Mouse (Mus musculus) lung, adult 2 months (tissue): Measurements from ENCODE around the gene Gm49387. TPM values are rescaled to one million over a fixed set of nuclear protein-coding genes. Genes with fewer than 3 reads are reported as not detected.
"Not testable (repeated sequence)": the region's sequence is repeated elsewhere in the genome, so short reads cannot be mapped to it uniquely, and the experiment has no call there.

Source experiments
- DNase-seq: peaks from one replicate; pipeline ENCODE4 v3.0.0; 2022
- H3K4me1 ChIP-seq: fragments of 200-500 bp; 2 replicates; pipeline ENCODE4 v1.6.1; 2011; ENCODE audit warnings: low read length; ENCODE audit not compliant: control insufficient read depth, insufficient read depth
- H3K4me3 ChIP-seq: fragments of 200-500 bp; replicated peaks from 2 replicates; pipeline ENCODE3; 2011; ENCODE audit warnings: low read depth, mild to moderate bottlenecking, control low read depth, low read length; ENCODE audit errors: extremely low read depth
- CTCF ChIP-seq: fragments of 200-500 bp; IDR thresholded peaks from 2 replicates; pipeline ENCODE4 v1.5.1; 2011; ENCODE audit warnings: mild to moderate bottlenecking, low read length, control low read depth; ENCODE audit not compliant: insufficient read depth
- POLR2A ChIP-seq: fragments of 200-500 bp; IDR thresholded peaks from 2 replicates; pipeline ENCODE4 v1.6.1; 2011; ENCODE audit warnings: low read depth, mild to moderate bottlenecking, control low read depth, low read length, borderline replicate concordance; ENCODE audit errors: extremely low read depth
- WGBS: fragments of 180-500 bp; shearing (Covaris S2); methylation state at CpG from one replicate; pipeline ENCODE4 v1.1.7; 2018; 5-methylcytosine and 5-hydroxymethylcytosine counted together
- polyA plus RNA-seq: library from polyadenylated mRNA; depleted of rRNA; stranded (reverse); fragments of >200 nt; gene quantifications from 2 replicates; pipeline ENCODE4 v1.2.3, GENCODE M21; 2012

The Gm49387 gene
- polyA plus RNA-seq, 1 experiment = not detected

DNA sequence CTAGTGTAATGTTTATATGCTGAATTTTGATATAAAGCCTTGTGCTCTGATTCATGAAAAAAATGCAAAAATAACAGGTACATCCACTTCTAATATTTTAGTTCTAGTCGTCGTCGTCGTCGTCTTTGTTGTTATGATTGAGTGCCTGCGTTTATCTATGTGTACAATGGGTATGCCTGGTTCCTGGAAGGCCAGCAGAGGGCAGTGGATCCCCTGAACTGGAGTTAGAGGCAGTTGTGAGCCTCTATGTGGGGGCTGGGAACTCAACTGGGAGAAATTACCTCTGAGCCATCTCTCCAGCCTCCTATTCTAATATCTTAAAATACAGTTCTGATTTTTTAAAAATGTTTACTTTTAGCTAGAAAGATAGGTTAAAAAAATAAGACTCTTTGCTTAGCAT, 35.2 kb downstream of the Gm49387 start:
- Histone ChIP-seq H3K4me3 (no peak overlapping the region), H3K4me1 (no peaks in the 10 kb centered on the region)
- 58% methylated on average over 6 of the region's 6 CpGs for WGBS
- DNase-seq = no peak
- TF ChIP-seq POLR2A (no peak), CTCF (peak; percentile 24; the same call in 1 of the 2 replicates)

DNA sequence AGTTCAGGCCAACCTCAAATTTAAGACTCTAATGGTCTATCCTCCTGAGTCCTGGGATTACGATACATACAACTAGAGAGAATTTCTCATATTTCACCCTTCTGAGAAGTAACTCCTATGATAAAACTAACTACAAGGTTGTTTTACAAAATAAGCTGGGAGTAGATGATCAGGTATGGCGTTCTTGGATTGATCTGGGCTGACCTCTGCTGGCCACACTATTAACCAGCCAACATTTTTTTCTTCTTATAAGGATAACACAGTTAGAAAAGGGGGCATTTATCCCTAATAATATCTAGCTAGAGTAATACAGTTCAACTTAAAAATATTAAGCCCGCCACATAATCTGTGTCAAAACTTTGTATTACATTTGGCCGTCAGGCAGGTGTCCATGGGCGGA, 35.8 kb downstream of the Gm49387 start:
- 76% methylated on average over 5 of the region's 5 CpGs for WGBS
- TF ChIP-seq CTCF (no peak), POLR2A (no peak)
- Histone ChIP-seq H3K4me1 (no peaks in the 10 kb centered on the region), H3K4me3 (no peak overlapping the region)
- DNase-seq = no peak

DNA sequence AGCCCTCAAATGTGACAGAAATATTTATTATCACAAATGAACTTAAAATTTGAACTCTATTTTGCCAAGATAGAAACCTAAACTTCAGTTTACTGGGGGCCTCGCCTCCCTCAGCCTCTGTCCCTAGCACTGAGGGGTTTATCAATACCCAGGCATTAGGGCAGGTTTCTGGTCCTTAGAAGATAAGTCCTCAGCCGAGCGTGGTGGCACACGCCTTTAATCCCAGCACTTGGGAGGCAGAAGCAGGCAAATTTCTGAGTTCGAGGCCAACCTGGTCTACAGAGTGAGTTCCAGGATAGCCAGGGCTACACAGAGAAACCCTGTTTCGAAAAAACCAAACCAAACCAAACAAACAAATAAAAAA, 38.1 kb downstream of the Gm49387 start:
- not testable (repeated sequence) for H3K4me1 ChIP-seq, DNase-seq, H3K4me3 ChIP-seq
- WGBS = 83% methylated on average over 6 of the region's 6 CpGs

DNA sequence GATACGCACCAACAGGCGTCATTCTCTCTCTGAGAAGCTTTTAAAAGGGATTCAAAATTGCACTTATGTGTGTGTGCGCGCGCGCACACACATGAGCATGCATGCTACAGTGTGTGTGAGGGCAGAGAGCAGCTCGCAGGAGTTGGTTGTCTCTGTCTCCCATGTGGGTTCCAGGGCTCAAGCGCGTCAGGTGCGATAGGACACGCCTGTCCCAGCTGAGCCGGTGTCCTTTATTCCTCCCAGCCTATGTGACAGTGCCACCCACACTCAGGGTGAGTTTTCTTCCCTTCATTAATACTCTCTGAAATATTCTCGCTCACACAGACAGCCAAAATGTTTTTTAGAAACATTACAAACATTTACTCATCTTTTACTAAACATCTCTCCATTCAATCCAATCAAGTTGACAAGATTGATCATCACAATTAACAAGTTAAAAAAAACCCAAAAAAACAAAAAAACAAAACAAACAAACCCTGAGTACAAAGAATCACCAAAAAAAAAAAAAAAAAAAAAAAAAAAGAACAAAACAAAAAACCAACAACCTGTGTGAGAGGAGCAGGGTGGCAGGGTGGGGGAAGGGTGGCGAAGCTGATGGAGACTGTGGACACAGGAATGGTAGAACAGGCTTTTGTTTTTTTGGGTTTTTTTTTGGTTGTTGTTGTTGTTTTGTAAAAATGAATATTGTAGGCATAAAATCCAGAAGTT, 38.6 kb downstream of the Gm49387 start:
- H3K4me1 ChIP-seq = no peaks in the 10 kb centered on the region
- H3K4me3 ChIP-seq = no peak overlapping the region
- WGBS = 94% methylated on average over 14 of the region's 14 CpGs
- no peak for DNase-seq
- TF ChIP-seq POLR2A = no peak
- no peak for TF ChIP-seq CTCF

DNA sequence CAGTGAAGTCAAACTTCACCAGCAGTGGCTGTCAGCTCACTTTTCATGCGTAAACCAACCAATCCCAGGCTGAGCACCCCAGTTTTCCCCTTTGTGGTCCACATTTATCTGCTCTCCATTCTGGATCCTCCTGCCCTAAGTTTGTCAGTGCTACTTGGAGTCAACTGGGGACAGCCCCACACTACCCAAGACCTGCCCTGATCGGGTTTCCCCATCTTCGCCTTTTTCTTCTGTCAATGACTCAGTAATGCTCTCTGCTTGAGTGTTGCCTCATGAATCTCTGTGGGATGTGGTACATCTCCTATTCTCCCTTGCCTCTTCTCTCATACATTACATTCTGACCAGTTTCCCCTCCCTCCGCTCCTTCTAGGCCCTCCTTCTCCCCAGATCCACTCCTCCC, 43.2 kb downstream of the Gm49387 start:
- TF ChIP-seq POLR2A (no peak), CTCF (no peak)
- Histone ChIP-seq H3K4me1 (no peaks in the 10 kb centered on the region), H3K4me3 (no peak overlapping the region)
- no peak for DNase-seq
- WGBS = 91% methylated on average over 4 of the region's 4 CpGs

DNA sequence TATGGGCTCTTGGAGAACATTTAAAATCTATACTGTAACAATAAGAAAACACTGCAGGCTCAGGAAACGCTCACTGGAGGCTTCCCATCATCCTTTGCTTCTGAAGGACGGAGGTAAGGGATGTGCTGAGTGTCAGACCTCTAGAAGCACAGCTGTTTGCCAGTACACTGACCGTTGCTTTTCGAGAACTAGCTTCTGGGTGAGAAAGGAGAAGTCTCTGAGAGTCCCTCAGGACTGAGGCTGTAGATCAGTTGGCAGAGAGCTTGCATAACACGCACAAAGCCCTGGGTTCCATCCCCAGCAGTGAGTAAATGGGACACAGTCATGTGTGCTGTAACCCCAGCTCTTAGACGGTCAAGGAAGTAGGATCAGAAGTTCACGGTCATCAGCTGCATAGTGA, 44.3 kb downstream of the Gm49387 start:
- no peak for DNase-seq
- no peak overlapping the region for H3K4me3 ChIP-seq
- WGBS = 61% methylated on average over 7 of the region's 7 CpGs
- TF ChIP-seq CTCF = no peak
- TF ChIP-seq POLR2A = no peak
- H3K4me1 ChIP-seq = no peaks in the 10 kb centered on the region

DNA sequence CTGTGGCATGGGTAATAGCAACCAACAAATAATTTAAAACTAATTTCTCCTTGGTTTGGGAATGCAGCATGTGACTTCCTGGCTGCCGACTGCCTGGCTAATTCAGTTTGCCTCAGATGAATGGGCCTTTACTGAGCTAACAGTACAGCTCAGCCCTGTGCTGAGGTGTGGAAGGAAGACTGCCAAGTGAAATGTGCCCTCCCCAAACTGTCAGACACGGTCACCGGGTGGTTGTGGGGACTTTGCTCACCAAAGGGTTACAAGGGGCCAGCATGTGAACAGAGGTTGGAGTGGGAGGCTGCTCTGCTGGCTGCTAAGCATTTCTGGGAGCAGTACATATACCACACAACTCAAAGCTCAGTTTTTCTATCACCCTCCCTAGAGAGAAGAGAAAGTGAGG, 46.0 kb downstream of the Gm49387 start:
- DNase-seq = no peak
- TF ChIP-seq POLR2A = no peak
- WGBS = 47% methylated on average over 3 of the region's 3 CpGs
- no peak overlapping the region for H3K4me3 ChIP-seq
- H3K4me1 ChIP-seq = no peaks in the 10 kb centered on the region

DNA sequence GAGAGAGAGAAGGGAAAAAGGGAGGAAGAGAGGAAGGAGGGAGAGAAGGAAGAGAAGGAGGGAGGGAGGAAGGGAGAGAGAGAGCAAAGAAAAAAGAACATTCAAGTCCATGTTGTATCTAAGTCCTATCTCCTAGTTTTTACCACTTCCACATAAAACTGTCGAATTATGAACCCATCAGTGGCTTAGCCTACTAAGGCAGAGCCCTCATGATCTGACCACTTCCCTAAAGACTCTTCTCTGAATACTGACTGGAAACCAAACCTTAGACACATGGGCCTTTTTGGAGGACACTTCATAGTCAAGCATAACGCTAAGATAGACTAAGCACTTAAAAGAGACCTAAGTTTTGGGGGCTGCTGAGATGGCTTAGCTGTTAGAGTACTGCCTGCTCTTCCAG, 47.6 kb downstream of the Gm49387 start:
- TF ChIP-seq CTCF (no peak), POLR2A (no peak)
- Histone ChIP-seq H3K4me3 (no peak overlapping the region), H3K4me1 (no peaks in the 10 kb centered on the region)
- 66% methylated on average over 2 of the region's 2 CpGs for WGBS
- DNase-seq = no peak

DNA sequence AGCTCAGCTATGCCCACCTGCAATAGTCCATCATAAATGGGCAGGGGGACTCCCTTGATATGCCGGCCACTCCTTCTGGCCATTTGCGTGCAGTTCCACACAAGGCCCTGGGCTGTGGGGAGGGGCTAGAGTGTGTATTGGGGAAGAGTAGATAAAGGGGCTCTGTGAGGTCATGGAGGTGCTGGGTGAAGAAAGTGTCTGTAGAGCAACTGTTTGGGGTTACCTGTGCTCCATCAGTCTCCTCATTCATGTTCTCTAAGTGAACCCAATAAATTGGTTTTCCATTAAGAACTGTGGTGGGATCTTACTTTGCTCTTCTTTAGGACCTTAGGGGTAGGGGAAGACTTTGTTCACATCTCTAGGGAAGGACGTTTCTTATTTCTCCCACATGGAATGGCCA, 49.4 kb downstream of the Gm49387 start, which contains the start of gene Colq:
Gene Colq (minus strand): TSS at position 101 of the 400 bp plus-strand sequence.
- Histone ChIP-seq H3K4me1 (no peaks in the 10 kb centered on the region), H3K4me3 (no peak within 1 kb of the TSS)
- 89% methylated on average over 3 of the region's 3 CpGs for WGBS
- TF ChIP-seq POLR2A (no peak), CTCF (no peak)
- DNase-seq = no peak

DNA sequence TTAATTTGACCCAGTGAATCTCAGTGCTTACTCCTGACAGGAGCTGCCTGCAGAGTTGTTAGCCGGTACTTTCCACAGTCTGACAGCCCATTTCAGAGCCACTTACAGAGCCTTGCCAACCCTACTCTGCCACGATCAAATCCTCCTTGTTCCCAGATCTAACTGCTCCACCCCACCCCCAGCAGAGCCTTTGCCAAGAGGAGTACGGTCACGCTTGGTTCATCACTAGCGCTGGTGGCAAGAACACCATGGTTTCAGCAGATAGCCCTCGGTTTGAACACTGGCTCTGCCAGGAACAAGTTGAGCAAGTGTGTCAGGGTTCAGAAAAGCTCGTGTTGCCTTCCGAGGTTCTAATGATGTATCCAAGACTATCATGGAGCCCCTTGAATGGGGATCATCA, 54.2 kb downstream of the Gm49387 start:
- TF ChIP-seq POLR2A (no peak), CTCF (no peak)

More for the DNA sequence above, 54.2 kb downstream of the Gm49387 start:
- WGBS = 79% methylated on average over 8 of the region's 8 CpGs
- Histone ChIP-seq H3K4me1 (no peaks in the 10 kb centered on the region), H3K4me3 (no peak overlapping the region)
- no peak for DNase-seq
